Mouse (Mus musculus): ENCODE measurements around the gene Dnajc28. TPM values are rescaled to one million over a fixed set of nuclear protein-coding genes. Genes with fewer than 3 reads are reported as not detected.

The Dnajc28 gene
- total RNA-seq, 2 experiments from 2014 or later, result 24.4 to 25.9 TPM

DNA sequence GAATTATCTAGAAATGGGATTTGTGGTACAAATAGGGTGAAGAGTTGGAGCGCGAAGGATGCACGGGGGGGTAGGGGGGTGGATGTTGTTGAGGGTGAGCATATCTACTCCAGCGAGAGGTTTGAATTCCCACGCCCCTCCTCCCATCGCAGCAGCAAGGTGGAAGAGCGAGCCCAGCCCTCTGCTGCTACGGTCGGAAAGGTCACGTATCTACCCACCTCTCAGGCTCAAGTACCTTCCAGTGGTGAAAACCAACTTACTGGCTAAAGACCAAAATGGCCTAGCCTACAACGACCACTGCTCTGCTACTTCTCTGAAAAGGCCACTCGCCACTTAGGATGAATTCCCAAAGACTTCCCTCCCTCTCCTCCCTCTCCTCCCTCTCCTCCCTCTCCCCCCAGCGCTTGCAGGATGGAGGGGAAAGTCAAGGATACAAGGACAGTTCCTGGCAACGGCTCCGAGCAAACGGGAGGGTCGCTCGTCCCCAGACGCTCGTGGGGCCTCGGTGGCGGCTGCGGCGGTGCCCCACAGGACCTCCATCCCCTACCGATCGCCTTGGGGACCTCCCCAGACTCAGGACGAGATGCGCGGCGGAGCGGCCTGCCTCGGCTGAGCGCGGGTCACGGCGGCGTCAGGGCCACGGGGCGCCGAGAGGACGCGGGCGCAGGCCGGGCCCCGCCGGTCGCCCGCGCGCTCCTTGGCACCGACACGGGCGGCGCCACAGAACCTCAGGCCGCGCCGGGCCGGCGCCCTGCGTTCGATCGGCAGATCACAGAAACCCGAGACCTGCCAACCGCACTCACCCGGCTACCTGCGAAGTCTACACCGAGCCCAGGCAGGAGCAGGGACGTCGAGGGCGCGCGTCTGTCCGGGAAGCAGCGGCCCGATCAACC is 21.8 kb downstream of the Dnajc28 start:
- intact Hi-C loops (cut with DNase I), result loop anchor here (5.0 kb wide), 1 partner anchor 90 kb away; the partner anchor contains the start of gene Donson
- no peak for DNase-seq (ENCODE audit: low spot score)

DNA sequence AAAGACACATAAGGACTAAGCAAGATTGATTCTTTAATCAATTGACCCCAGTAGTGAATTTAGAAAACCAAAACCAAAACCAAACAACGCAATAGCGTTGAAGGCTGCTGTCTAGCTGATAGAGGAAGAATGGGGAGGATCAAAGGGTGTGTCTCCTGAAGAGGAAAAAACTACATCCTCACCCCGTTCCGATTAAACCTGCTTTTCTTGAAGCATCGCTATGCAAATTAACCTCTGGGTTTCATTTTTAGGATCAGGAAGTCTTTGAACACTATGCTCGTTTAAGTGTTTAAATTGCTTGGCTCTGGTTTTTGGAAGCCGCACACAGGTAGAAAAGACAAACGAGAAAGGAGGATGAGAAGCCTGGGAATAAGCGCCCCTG is 22.4 kb downstream of the Dnajc28 start:
- no peak for DNase-seq (ENCODE audit: low spot score)
- intact Hi-C loops (cut with DNase I), result loop anchor here (5.0 kb wide), 1 partner anchor 91 kb away; the partner anchor contains the start of gene Donson

DNA sequence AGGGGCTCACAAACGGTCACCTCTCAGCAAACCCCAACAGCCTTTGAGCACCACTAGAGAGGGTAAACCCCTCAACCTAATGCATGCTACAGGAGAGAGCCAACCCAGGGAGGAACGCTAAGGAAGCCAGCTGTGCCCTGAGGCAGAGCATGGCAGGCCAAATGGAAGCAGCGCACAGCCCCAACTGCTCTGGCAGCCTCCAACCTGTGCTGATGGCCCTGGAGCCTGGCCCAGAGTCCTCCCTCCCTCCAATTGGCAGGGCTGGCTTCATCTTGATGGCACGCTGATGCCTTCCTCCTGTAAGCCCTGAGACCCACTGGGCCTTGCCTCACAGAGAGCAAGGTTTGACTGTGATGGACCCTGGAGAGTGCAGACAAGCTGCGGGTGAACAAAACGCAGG is 23.8 kb downstream of the Dnajc28 start:
- DNase-seq (ENCODE audit: low spot score), result no peak
- intact Hi-C loops (cut with DNase I), result loop anchor here (5.0 kb wide), 1 partner anchor 92 kb away; the partner anchor contains the start of gene Donson

- DNase-seq (ENCODE audit: low spot score), result no peak
- intact Hi-C loops (cut with DNase I), result no loop called here
These were observed 25.6 kb downstream of the Dnajc28 start for GRCm38 (mm10) chr16:91593262-91593661.

GRCm38 (mm10) chr16:91592162-91592561 is 26.7 kb downstream of the Dnajc28 start:
- intact Hi-C loops (cut with DNase I), result no loop called here
- DNase-seq (ENCODE audit: low spot score), result no peak

- intact Hi-C loops (cut with DNase I), result no loop called here
- no peak for DNase-seq (ENCODE audit: low spot score)
These were observed 30.1 kb downstream of the Dnajc28 start for GRCm38 (mm10) chr16:91588703-91589102.

GRCm38 (mm10) chr16:91587730-91588453 is 30.9 kb downstream of the Dnajc28 start:
- DNase-seq (ENCODE audit: low spot score), result no peak
- intact Hi-C loops (cut with DNase I), result no loop called here

DNA sequence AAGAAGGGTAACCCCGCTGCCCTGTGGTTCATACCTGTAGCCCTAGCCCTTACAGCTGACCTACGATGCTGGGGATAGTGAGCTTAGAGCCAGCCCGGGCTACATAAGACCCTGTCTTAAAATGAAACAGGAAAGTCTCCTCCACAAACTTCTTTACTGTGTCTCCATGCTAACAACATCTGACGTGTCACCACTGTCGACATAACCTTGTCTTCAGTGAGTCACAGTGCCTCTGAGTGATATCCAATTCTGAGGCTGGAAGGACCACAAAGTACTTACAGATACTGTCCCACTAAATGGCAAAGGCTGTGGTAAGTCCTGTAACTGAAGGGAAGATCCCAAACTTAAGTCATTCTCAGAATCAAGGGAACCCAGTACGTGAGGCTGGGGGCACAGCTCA is 32.6 kb downstream of the Dnajc28 start:
- intact Hi-C loops (cut with DNase I), result no loop called here
- no peak for DNase-seq (ENCODE audit: low spot score)

DNA sequence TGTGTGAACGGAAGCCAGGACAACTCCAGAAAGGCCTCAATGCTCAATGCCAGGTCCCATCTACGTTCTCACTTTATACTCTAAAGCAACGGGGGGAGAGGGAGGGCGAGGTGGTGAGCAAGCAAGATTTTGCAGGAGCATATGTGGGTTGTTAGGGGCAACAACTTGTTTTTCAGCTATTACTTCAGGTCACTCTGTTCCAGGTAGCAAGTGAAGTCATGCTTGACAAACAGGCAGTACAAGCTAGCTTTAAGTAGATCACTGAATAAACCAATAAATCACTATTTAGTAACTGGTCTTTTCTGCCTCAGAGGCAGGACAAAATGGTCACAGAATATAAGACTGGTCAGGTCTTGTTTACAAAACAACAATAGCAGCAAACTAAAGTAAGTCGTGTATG is 33.2 kb downstream of the Dnajc28 start:
- intact Hi-C loops (cut with DNase I), result no loop called here
- no peak for DNase-seq (ENCODE audit: low spot score)

- intact Hi-C loops (cut with DNase I), result loop anchor here (5.0 kb wide), 1 partner anchor 70 kb away; no protein-coding TSS in a partner anchor
- no peak for DNase-seq (ENCODE audit: low spot score)
These were observed 36.5 kb downstream of the Dnajc28 start for GRCm38 (mm10) chr16:91582307-91582706.

GRCm38 (mm10) chr16:91578980-91579720 is 39.7 kb downstream of the Dnajc28 start:
- DNase-seq (ENCODE audit: low spot score), result no peak
- intact Hi-C loops (cut with DNase I), result no loop called here

DNA sequence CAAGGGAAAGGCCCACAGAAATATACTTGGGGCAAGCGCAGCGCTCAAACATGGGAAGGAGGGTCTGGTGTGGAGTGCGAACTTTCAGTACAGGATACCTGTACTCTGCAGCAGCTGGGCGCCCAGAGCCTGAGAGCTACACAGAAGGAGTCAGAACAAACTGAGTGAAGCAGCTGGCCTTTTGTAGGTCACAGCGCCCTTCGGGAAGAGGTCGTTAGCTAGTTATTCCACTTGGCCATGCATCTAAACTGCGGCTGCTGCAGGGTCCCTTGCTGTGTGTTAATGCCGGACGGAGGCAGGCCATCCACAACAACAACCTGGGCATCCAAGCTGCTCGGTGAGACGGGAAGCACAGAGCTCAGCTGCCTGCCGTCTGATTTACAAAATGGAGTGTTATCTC is 43.7 kb downstream of the Dnajc28 start:
- no peak for DNase-seq (ENCODE audit: low spot score)
- intact Hi-C loops (cut with DNase I), result no loop called here

DNA sequence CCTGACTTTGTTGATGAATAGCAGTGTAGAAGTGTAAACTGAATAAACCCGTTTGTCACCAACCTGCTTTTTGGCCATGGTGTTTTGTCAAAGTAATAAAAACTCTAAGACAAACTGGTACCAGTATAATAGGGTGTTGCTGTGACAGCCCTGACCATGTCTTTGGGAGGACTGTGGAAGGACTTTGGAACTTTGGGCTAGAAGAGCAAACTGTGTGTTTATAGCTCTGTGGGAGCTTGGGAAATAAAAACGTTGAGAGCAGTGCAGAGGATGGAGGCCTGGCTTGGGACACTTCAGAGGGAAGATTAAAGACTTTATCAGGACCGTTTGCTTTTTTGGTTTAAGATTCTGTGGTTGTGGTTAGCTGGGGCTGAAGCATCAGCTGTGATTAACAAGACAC is 47.7 kb downstream of the Dnajc28 start:
- no peak for DNase-seq (ENCODE audit: low spot score)
- intact Hi-C loops (cut with DNase I), result no loop called here

DNA sequence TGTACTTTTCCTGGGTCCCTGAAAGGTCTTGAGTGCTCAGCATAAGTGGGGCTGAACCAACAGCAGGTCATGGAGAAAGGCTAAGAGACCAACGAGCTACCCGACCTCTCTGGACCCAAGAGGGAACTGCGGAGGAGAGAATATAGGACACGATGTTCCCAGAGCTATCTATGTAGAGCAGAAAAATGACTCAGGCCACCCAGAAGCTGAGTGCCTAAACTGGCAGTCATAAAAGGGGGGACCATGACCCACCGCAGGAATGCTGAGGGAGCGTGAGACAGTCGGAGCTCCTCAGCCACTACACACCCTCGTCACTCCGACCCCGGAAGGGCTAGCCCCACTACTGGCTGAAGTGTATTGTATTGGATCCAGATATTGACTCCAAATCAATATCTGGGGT is 49.9 kb downstream of the Dnajc28 start:
- no peak for DNase-seq (ENCODE audit: low spot score)

DNA sequence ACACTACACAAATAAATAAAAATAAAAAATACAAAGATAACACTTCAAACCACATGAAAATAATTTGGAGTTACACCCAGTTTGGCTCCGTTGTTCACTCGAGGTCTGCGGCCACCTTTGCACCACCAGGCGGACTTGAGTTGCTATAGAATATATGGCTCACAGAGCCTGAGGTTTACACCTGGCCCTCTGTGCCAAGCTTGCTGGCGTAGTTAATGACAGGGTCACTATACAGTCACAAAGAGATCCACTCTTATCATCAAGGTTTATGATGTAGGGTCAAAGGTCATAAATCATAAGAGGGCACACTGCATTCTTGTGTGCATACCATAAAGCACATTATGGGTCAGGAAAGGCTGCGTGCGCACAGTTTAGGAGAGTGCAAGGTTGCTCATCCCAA is 52.8 kb downstream of the Dnajc28 start:
- no peak for DNase-seq (ENCODE audit: low spot score)
- intact Hi-C loops (cut with DNase I), result no loop called here

More for the DNA sequence above, 49.9 kb downstream of the Dnajc28 start:
- intact Hi-C loops (cut with DNase I), result no loop called here

- intact Hi-C loops (cut with DNase I), result no loop called here
- DNase-seq (ENCODE audit: low spot score), result no peak
These were observed 53.4 kb downstream of the Dnajc28 start for GRCm38 (mm10) chr16:91565292-91565951.

- no peak for DNase-seq (ENCODE audit: low spot score)
- intact Hi-C loops (cut with DNase I), result loop anchor here (5.0 kb wide), 1 partner anchor 37 kb away; no protein-coding TSS in a partner anchor
These were observed 54.1 kb downstream of the Dnajc28 start for GRCm38 (mm10) chr16:91564580-91565291.
